Mouse (Mus musculus): ENCODE measurements around the gene Atf7. TPM values are rescaled to one million over a fixed set of nuclear protein-coding genes. Genes with fewer than 3 reads are reported as not detected.

Gene Atf7
- polyA plus RNA-seq, 1 experiment, result 140 TPM

- TF ChIP-seq POLR2A (IDR thresholded peaks at IDR 0.05; ENCODE audit: control insufficient read depth, extremely low read depth, insufficient read depth, low read length, poor library complexity), result no peak
- no peak for TF ChIP-seq CTCF (IDR thresholded peaks at IDR 0.05; ENCODE audit: borderline replicate concordance, control insufficient read depth, extremely low read depth, insufficient read depth, low read length, poor library complexity)
- DNase-seq, result no peak
- Histone ChIP-seq H3K36me3 (ENCODE audit: control insufficient read depth, insufficient read depth, low read length) (peaks cover 95% of the 10 kb centered on the region), H3K27me3 (ENCODE audit: control insufficient read depth, insufficient read depth, low read length) (no peaks in the 10 kb centered on the region), H3K4me3 (ENCODE audit: control insufficient read depth, insufficient read depth, low read length) (no peak overlapping the region), H3K4me1 (replicated peaks; ENCODE audit: control insufficient read depth, insufficient read depth, low read length) (no peaks in the 10 kb centered on the region), H3K27ac (ENCODE audit: control insufficient read depth, insufficient read depth, low read length) (no peak overlapping the region)
- 97% methylated on average over 12 of the region's 12 CpGs for WGBS
Measured at GRCm38 (mm10) chr15:102485853-102486252, 139.4 kb downstream of the Atf7 start.

GRCm38 (mm10) chr15:102483136-102483535 lies 142.1 kb downstream of the Atf7 start:
- Histone ChIP-seq H3K27me3 (ENCODE audit: control insufficient read depth, insufficient read depth, low read length) (no peaks in the 10 kb centered on the region), H3K4me3 (ENCODE audit: control insufficient read depth, insufficient read depth, low read length) (no peak overlapping the region), H3K27ac (ENCODE audit: control insufficient read depth, insufficient read depth, low read length) (no peak overlapping the region), H3K36me3 (ENCODE audit: control insufficient read depth, insufficient read depth, low read length) (peaks cover 92% of the 10 kb centered on the region), H3K4me1 (replicated peaks; ENCODE audit: control insufficient read depth, insufficient read depth, low read length) (no peaks in the 10 kb centered on the region)
- TF ChIP-seq POLR2A (IDR thresholded peaks at IDR 0.05; ENCODE audit: control insufficient read depth, extremely low read depth, insufficient read depth, low read length, poor library complexity), result no peak
- TF ChIP-seq CTCF (IDR thresholded peaks at IDR 0.05; ENCODE audit: borderline replicate concordance, control insufficient read depth, extremely low read depth, insufficient read depth, low read length, poor library complexity), result no peak
- 97% methylated on average over 3 of the region's 3 CpGs for WGBS
- no peak for DNase-seq

Other genes with a start within 250 kb of the Atf7 start
- gene Sp1, start 219.3 kb downstream of the Atf7 start, polyA plus RNA-seq (2012; rRNA removed), result 45.0 and 52.1 TPM in 2 replicates
- 0.65 and 1.7 TPM in 2 replicates for gene Amhr2, start 180.1 kb downstream of the Atf7 start, polyA plus RNA-seq (2012; rRNA removed)
- gene Prr13, start 166.4 kb downstream of the Atf7 start, polyA plus RNA-seq (2012; rRNA removed), result 109 and 123 TPM in 2 replicates
- 846 and 935 TPM in 2 replicates for gene Pcbp2, start 154.9 kb downstream of the Atf7 start, polyA plus RNA-seq (2012; rRNA removed)
- not detected in 2 replicates for gene Gm10337, start 121.7 kb downstream of the Atf7 start, polyA plus RNA-seq (2012; rRNA removed)
- gene Map3k12, start 108.4 kb downstream of the Atf7 start, polyA plus RNA-seq (2012; rRNA removed), result 11.3 and 12.7 TPM in 2 replicates
- 133 and 166 TPM in 2 replicates for gene Tarbp2, start 107.3 kb downstream of the Atf7 start, polyA plus RNA-seq (2012; rRNA removed)
- 10.8 and 11.7 TPM in 2 replicates for gene Npff, start 100.5 kb downstream of the Atf7 start, polyA plus RNA-seq (2012; rRNA removed)
- gene Gm28047, start 397 bp downstream of the Atf7 start, polyA plus RNA-seq (2012; rRNA removed), result not detected in 2 replicates
- gene Atp5g2, start 46.9 kb upstream of the Atf7 start, polyA plus RNA-seq (2012; rRNA removed), result 378 and 434 TPM in 2 replicates
- gene Calcoco1, start 96.7 kb upstream of the Atf7 start, polyA plus RNA-seq (2012; rRNA removed), result 74.7 and 77.5 TPM in 2 replicates